Mouse (Mus musculus) MEL (cell line): ENCODE measurements around the gene Wfdc10. TPM values are rescaled to one million over a fixed set of nuclear protein-coding genes. Genes with fewer than 3 reads are reported as not detected.

ENCODE experiments used
- DNase-seq: peaks from one replicate; pipeline ENCODE4 v3.0.0; 2011; ENCODE audit warnings: low read depth, low spot score
- H3K27ac ChIP-seq: 2 replicates; pipeline ENCODE4 v1.5.1; 2012; ENCODE audit warnings: low read depth, mild to moderate bottlenecking, control low read depth, low read length, moderate library complexity; ENCODE audit not compliant: control insufficient read depth
- H3K27me3 ChIP-seq, 2 experiments: fragments of 150-350 bp in 1 of 2; sonication (generic) in 1 of 2; 2 replicates each; pipeline ENCODE4 v1.6.1; 2012; ENCODE audit warnings: low read length in 2 of 2, mild to moderate bottlenecking in 2 of 2, improper control_type of control experiment in 1 of 2, moderate library complexity in 1 of 2; ENCODE audit not compliant: insufficient read depth in 2 of 2, control insufficient read depth in 1 of 2
- H3K36me3 ChIP-seq, 2 experiments: 2 replicates each; pipeline ENCODE4 v1.6.1; 2012 to 2014; ENCODE audit warnings: low read length in 2 of 2, improper control_type of control experiment in 1 of 2, inconsistent platforms in 1 of 2, mild to moderate bottlenecking in 1 of 2; ENCODE audit not compliant: insufficient read depth in 2 of 2, control insufficient read depth in 1 of 2
- H3K4me1 ChIP-seq, 2 experiments: fragments of 150-350 bp in 1 of 2; sonication (generic) in 1 of 2; 2 replicates each; pipeline ENCODE4 v1.6.1; 2012; ENCODE audit warnings: low read length in 2 of 2, improper control_type of control experiment in 1 of 2, mild to moderate bottlenecking in 1 of 2; ENCODE audit not compliant: insufficient read depth in 2 of 2, control insufficient read depth in 1 of 2
- H3K4me3 ChIP-seq, 2 experiments: fragments of 150-350 bp in 1 of 2; sonication (generic) in 1 of 2; 2 replicates each; pipeline ENCODE4 v1.5.1; 2012; ENCODE audit warnings: low read depth in 2 of 2, low read length in 2 of 2, mild to moderate bottlenecking in 2 of 2, moderate library complexity in 2 of 2, control low read depth in 1 of 2, improper control_type of control experiment in 1 of 2; ENCODE audit not compliant: control insufficient read depth in 1 of 2, insufficient read depth in 1 of 2
- H3K79me2 ChIP-seq: 2 replicates; pipeline ENCODE4 v1.6.1; 2012; ENCODE audit warnings: mild to moderate bottlenecking, low read length, moderate library complexity; ENCODE audit not compliant: control insufficient read depth, poor library complexity, insufficient read depth
- H3K9ac ChIP-seq: 2 replicates; pipeline ENCODE4 v1.6.1; 2012; ENCODE audit warnings: low read depth, mild to moderate bottlenecking, control low read depth, low read length, moderate library complexity; ENCODE audit not compliant: control insufficient read depth, poor library complexity, severe bottlenecking
- H3K9me3 ChIP-seq: fragments of 150-350 bp; sonication (generic); replicated peaks from 2 replicates; pipeline ENCODE4 v1.6.1; 2012; ENCODE audit warnings: mild to moderate bottlenecking, low read length, improper control_type of control experiment, moderate library complexity; ENCODE audit not compliant: insufficient read depth
- CHD2 ChIP-seq: IDR thresholded peaks from 2 replicates; pipeline ENCODE4 v1.6.1; 2011; ENCODE audit warnings: low read length, improper control_type of control experiment
- CTCF ChIP-seq, 3 experiments: IDR thresholded peaks in 2 of 3; conservative IDR thresholded peaks in 1 of 3; 2 replicates each; pipeline ENCODE4 v1.5.1; 2011 to 2012; ENCODE audit warnings: low read length in 3 of 3, low read depth in 2 of 3, mild to moderate bottlenecking in 2 of 3, improper control_type of control experiment in 1 of 3, inconsistent platforms in 1 of 3, mixed read lengths in 1 of 3, moderate library complexity in 1 of 3; ENCODE audit not compliant: control insufficient read depth in 1 of 3, insufficient read depth in 1 of 3, poor library complexity in 1 of 3, severe bottlenecking in 1 of 3
- ELF1 ChIP-seq: IDR thresholded peaks from 2 replicates; pipeline ENCODE4 v1.6.1; 2014; ENCODE audit warnings: low read depth, mild to moderate bottlenecking, inconsistent platforms, low read length, improper control_type of control experiment, moderate library complexity
- ETS1 ChIP-seq: IDR thresholded peaks from 2 replicates; pipeline ENCODE4 v1.6.1; 2012; ENCODE audit warnings: low read depth, mild to moderate bottlenecking, inconsistent platforms, low read length, improper control_type of control experiment, moderate library complexity
- GABPA ChIP-seq: IDR thresholded peaks from 2 replicates; pipeline ENCODE4 v1.6.1; 2012; ENCODE audit warnings: low read depth, mild to moderate bottlenecking, inconsistent platforms, low read length, improper control_type of control experiment, moderate library complexity
- GATA1 ChIP-seq: IDR thresholded peaks from 2 replicates; pipeline ENCODE4 v1.6.1; 2011; ENCODE audit warnings: low read depth, low read length, improper control_type of control experiment
- MAZ ChIP-seq: IDR thresholded peaks from 2 replicates; pipeline ENCODE4 v1.6.1; 2012; ENCODE audit warnings: low read depth, mild to moderate bottlenecking, inconsistent platforms, low read length, improper control_type of control experiment
- MEF2A ChIP-seq: IDR thresholded peaks from 2 replicates; pipeline ENCODE4 v1.6.1; 2014; ENCODE audit warnings: low read depth, mild to moderate bottlenecking, inconsistent platforms, low read length, improper control_type of control experiment; ENCODE audit not compliant: poor library complexity, insufficient replicate concordance, severe bottlenecking; ENCODE audit errors: extremely low read depth
- MXI1 ChIP-seq: IDR thresholded peaks from 2 replicates; pipeline ENCODE4 v1.6.1; 2011; ENCODE audit warnings: mild to moderate bottlenecking, low read depth, low read length, improper control_type of control experiment
- POLR2A ChIP-seq, 2 experiments: IDR thresholded peaks; 2 replicates each; pipeline ENCODE4 v1.6.1; 2011 to 2012; ENCODE audit warnings: low read length in 2 of 2, mild to moderate bottlenecking in 2 of 2, control low read depth in 1 of 2, improper control_type of control experiment in 1 of 2, low read depth in 1 of 2, moderate library complexity in 1 of 2; ENCODE audit not compliant: control insufficient read depth in 1 of 2, insufficient read depth in 1 of 2, poor library complexity in 1 of 2
- POLR2AphosphoS2 ChIP-seq: IDR thresholded peaks from 2 replicates; pipeline ENCODE4 v1.6.1; 2011; ENCODE audit warnings: low read length, improper control_type of control experiment
- POLR2AphosphoS5 ChIP-seq: IDR thresholded peaks from 2 replicates; pipeline ENCODE4 v1.6.1; 2012; ENCODE audit warnings: low read depth, borderline replicate concordance, mild to moderate bottlenecking, inconsistent platforms, low read length, moderate library complexity, mixed read lengths
- SIN3A ChIP-seq: IDR thresholded peaks from 2 replicates; pipeline ENCODE4 v1.6.1; 2012; ENCODE audit warnings: low read length, improper control_type of control experiment, inconsistent platforms
- SMC3 ChIP-seq: IDR thresholded peaks from 2 replicates; pipeline ENCODE4 v1.6.1; 2011; ENCODE audit warnings: low read depth, low read length, improper control_type of control experiment
- TAL1 ChIP-seq: IDR thresholded peaks from 2 replicates; pipeline ENCODE4 v1.6.1; 2012; ENCODE audit warnings: mild to moderate bottlenecking, inconsistent platforms, low read length, moderate library complexity, mixed read lengths
- TBP ChIP-seq: IDR thresholded peaks from 2 replicates; pipeline ENCODE4 v1.8.0; 2011; ENCODE audit warnings: low read depth, low read length, improper control_type of control experiment
- USF1 ChIP-seq: IDR thresholded peaks from 2 replicates; pipeline ENCODE4 v1.6.1; 2014; ENCODE audit warnings: low read depth, mild to moderate bottlenecking, inconsistent platforms, low read length, improper control_type of control experiment, moderate library complexity
- USF2 ChIP-seq, 2 experiments: IDR thresholded peaks; 2 replicates each; pipeline ENCODE4 v1.6.1; 2011 to 2012; ENCODE audit warnings: improper control_type of control experiment in 2 of 2, low read length in 2 of 2, borderline replicate concordance in 1 of 2, inconsistent platforms in 1 of 2, low read depth in 1 of 2, mild to moderate bottlenecking in 1 of 2; ENCODE audit not compliant: insufficient read depth in 1 of 2
- ZKSCAN1 ChIP-seq: IDR thresholded peaks from 2 replicates; pipeline ENCODE4 v1.6.1; 2012; ENCODE audit warnings: low read depth, mild to moderate bottlenecking, inconsistent platforms, low read length, improper control_type of control experiment, moderate library complexity
- ZMIZ1 ChIP-seq: IDR thresholded peaks from 2 replicates; pipeline ENCODE4 v1.6.1; 2012; ENCODE audit warnings: low read depth, mild to moderate bottlenecking, inconsistent platforms, low read length, improper control_type of control experiment, moderate library complexity
- ZNF384 ChIP-seq: IDR thresholded peaks from 2 replicates; pipeline ENCODE4 v1.6.1; 2012; ENCODE audit warnings: low read depth, mild to moderate bottlenecking, inconsistent platforms, low read length, improper control_type of control experiment
- polyA plus RNA-seq, 2 experiments: library from polyadenylated mRNA; stranded (reverse) in 1 of 2; unstranded in 1 of 2; fragments of >175 nt in 1 of 2; fragments of >200 nt in 1 of 2; gene quantifications; 2 replicates each; pipeline versions ENCODE4 v1.2.1 to v1.2.4; 2012; ENCODE audit warnings: low replicate concordance in 2 of 2, low read depth in 1 of 2; ENCODE audit not compliant: insufficient read length in 2 of 2, insufficient read depth in 1 of 2, missing spikeins in 1 of 2
- total RNA-seq: library from RNA; depleted of rRNA; stranded (reverse); fragments of 300-350 nt; gene quantifications from 2 replicates; pipeline ENCODE4 v1.2.3, GENCODE M21; 2012

Gene Wfdc10
- total and polyA plus RNA-seq, 3 experiments, result not detected

GRCm38 (mm10) chr2:164656483-164656882 lies 637 bp downstream of the Wfdc10 start, which contains the start of gene Wfdc9:
Gene Wfdc9 (minus strand): TSS chr2:164656583.
- no peaks in the 10 kb centered on the region for H3K4me1 ChIP-seq
- TF ChIP-seq GATA1, result no peak
- no peak for TF ChIP-seq POLR2AphosphoS5
- no peak for TF ChIP-seq SIN3A
- TF ChIP-seq MEF2A, result no peak
- no peak for TF ChIP-seq ZNF384
- no peak for TF ChIP-seq USF1
- TF ChIP-seq ZKSCAN1, result no peak
- no peak for TF ChIP-seq MXI1
- no peak for TF ChIP-seq ETS1
- no peak for TF ChIP-seq POLR2AphosphoS2
- H3K79me2 ChIP-seq, result no peaks in the 10 kb centered on the region
- H3K9me3 ChIP-seq, result no peaks in the 10 kb centered on the region
- no peaks in the 10 kb centered on the region for H3K36me3 ChIP-seq
- H3K27me3 ChIP-seq, result no peaks in the 10 kb centered on the region
- DNase-seq, result no peak
- no peak within 1 kb of the TSS for H3K9ac ChIP-seq
- no peak within 1 kb of the TSS for H3K27ac ChIP-seq
- H3K4me3 ChIP-seq, result no peak within 1 kb of the TSS

- Histone ChIP-seq H3K4me1 (peaks cover 0 to 1% of the 10 kb centered on the region in 2 experiments; a peak in 2 of 4 replicates), H3K27me3 (no peaks in the 10 kb centered on the region), H3K9ac (no peak overlapping the region), H3K36me3 (no peaks in the 10 kb centered on the region), H3K79me2 (no peaks in the 10 kb centered on the region), H3K4me3 (no peak overlapping the region), H3K27ac (no peak overlapping the region), H3K9me3 (no peaks in the 10 kb centered on the region)
- no peak for TF ChIP-seq GABPA
- no peak for TF ChIP-seq USF2 (IDR thresholded peaks at IDR 0.05; ENCODE audit: borderline replicate concordance in 1 of 2, insufficient read depth in 1 of 2, low read depth in 1 of 2, low read length in 2 of 2)
- TF ChIP-seq MAZ, result no peak
- no peak for TF ChIP-seq TAL1
- TF ChIP-seq ZMIZ1, result no peak
- no peak for TF ChIP-seq MEF2A
- no peak for TF ChIP-seq SMC3
- no peak for TF ChIP-seq ELF1
- TF ChIP-seq CHD2, result no peak
- no peak for TF ChIP-seq POLR2AphosphoS5
- no peak for TF ChIP-seq CTCF (IDR thresholded peaks at IDR 0.05 in 2 of 3, conservative IDR thresholded peaks at IDR 0.05 in 1 of 3; ENCODE audit: control insufficient read depth in 1 of 3, insufficient read depth in 1 of 3, low read depth in 2 of 3, low read length in 3 of 3, poor library complexity in 1 of 3, severe bottlenecking in 1 of 3)
- TF ChIP-seq TBP, result no peak
- TF ChIP-seq POLR2A (IDR thresholded peaks at IDR 0.05; ENCODE audit: control insufficient read depth in 1 of 2, insufficient read depth in 1 of 2, low read depth in 1 of 2, low read length in 2 of 2, poor library complexity in 1 of 2), result no peak
- DNase-seq, result no peak
Observed at GRCm38 (mm10) chr2:164664851-164665250, 9.0 kb downstream of the Wfdc10 start.
